Mouse (Mus musculus): ENCODE measurements around the gene Srpk2. TPM values are rescaled to one million over a fixed set of nuclear protein-coding genes. Genes with fewer than 3 reads are reported as not detected.
A peak's percentile ranks its signal among the peaks of the same experiment; 100 is the strongest.
"Not testable (repeated sequence)": the region's sequence is repeated elsewhere in the genome, so short reads cannot be mapped to it uniquely, and the experiment has no call there.

The Srpk2 gene
- total RNA-seq, 2 experiments from 2014 or later: 192 to 194 TPM

GRCm38 (mm10) chr5:23568188-23568587 lies 116.2 kb downstream of the Srpk2 start:
- DNase-seq (ENCODE audit: low spot score in 2 of 2): no peak

DNA sequence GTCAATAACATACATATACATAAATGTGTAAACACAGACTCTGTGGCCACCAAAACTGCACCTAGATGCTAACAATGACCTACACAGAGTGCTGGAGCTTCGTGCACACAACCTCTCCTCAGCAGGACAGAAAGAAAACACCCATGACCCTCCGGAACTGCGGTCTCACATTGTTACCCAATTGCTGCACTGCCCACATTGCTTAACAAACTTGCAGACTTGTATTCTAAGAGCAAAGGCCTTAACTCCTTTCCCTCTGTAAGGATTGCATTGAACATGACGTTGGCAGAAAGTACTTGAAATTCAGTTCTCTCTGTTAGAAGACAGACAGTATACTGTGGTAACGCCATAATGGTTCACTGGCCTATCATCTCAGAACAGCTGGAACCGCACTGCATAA lies 118.0 kb downstream of the Srpk2 start:
- DNase-seq (ENCODE audit: low spot score in 2 of 2): no peak

DNA sequence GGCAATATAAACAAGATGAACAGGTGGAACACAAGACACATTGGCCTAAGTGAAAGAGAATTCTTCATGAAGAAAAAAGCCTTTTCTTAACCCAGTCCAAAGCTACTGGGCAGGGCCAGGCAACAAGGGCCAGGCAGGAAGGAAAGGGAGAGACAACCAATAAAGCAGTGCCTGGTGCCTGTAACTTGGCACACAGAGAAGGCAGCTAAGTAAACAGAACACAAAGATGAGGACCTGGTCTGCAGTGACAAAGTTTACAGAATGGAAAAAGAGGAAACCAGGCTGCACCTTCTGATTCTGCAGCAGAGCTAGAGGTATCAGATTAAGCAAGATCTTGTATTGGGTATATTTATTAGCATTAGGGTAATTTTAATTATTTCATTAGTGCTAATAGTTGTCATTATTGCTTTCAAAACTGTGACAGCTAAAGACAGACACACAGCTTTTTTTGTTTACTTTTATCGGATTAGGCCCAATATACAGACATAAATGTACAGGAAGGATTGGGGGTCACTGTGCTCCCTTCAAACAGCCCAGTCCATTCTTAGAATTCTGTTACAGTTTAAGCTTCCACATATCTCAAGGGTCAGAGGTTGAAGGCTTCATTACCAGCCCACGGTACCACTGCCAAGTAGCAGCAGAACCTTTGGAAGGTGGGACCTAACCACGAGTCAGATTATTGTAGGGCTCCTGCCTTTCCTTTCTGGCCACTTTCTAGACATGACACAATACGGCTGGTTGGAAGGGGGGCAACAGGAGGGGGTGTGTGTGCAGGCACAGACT lies 121.9 kb downstream of the Srpk2 start:
- no peak for DNase-seq (ENCODE audit: low spot score in 2 of 2)

DNA sequence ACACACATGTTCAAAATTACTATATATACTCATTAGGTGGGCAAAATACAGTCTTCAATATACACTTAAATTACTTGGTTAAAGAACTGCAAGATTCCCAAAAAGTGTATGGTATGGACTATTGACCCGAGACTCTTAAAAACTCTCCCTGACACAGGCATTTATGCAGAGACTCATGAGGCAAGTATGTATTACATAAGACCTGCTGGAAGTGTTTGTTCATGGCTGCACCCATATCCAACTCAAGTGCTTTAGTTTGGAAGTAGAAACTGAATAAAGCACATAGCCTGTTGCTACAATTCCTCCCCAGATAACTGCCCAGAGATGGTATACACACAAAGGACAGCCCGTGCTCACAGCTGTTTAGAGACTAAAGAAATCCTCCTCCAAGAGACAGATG lies 123.2 kb downstream of the Srpk2 start:
- DNase-seq (ENCODE audit: low spot score in 2 of 2): no peak

- no peak for DNase-seq (ENCODE audit: low spot score in 2 of 2)
These were observed 124.2 kb downstream of the Srpk2 start for GRCm38 (mm10) chr5:23560171-23560570.

- no peak for DNase-seq (ENCODE audit: low spot score in 2 of 2)
These were observed 128.2 kb downstream of the Srpk2 start for GRCm38 (mm10) chr5:23556007-23556770.

GRCm38 (mm10) chr5:23553338-23553737 lies 131.1 kb downstream of the Srpk2 start:
- not testable (repeated sequence) for DNase-seq (ENCODE audit: low spot score in 2 of 2)

DNA sequence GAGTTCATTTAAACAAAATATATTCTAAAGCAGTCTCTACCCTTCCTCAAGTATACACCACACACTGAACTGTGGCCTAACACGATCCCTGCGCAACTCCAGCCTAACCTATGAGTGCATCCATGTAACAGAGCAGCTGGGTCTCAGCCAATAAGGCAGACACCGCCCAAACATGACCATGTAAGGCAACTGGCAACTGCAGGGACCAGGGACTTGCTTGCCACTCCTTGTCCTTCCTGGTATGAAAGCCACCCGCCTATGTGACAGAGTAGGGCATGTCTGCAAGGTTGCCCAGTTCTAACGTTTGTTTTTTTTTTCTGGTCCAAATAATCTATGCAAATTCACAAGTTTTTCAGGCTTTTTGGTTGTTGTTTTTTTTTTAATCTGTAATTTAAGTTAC lies 132.7 kb downstream of the Srpk2 start:
- DNase-seq (ENCODE audit: low spot score in 2 of 2): no peak

DNA sequence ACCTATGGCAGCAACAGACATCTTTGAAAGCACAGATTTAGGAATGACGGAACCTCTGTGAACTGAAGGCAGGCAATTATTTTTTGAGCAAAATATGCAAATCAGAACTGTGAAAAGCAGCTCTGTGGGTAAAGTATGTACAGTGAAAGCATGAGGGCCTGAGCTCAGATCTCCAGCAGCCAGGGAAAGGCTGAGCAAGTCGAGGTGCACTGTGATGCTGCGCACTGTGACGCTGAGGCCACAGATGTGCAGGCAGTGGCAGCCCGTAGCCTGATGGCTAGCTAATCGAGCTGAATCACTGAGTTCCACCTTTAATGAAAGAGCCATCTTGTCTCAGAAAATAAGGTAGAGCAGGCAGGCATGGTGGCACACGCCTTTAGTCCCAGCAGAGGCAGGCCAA lies 148.7 kb downstream of the Srpk2 start:
- DNase-seq (ENCODE audit: low spot score in 2 of 2): no peak

DNA sequence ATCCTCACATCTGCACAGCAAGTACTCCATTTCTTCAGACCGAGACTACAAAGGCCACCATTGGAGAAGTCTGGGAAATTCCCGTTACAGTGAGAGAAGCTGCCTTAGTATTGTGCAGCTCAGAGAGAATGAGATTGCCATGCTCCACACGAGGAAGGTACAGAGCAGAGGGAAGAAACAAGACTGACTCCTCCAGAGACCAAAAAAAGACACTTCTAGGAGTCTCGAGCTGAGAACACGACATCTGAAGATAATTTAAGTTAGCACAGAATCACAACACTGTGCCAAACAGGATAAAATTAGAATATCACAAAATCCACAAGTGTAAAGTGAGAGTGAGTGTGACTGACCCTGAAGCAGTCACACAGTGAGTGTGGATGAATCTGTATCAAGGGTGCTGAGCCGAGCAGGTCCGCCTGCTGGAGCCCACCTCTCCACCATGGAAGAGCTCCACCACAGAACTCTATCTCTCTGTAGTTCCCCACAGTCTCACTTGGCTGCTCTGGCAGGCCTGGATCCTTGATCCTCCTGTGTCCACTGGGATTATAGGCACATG lies 152.8 kb downstream of the Srpk2 start:
- peak in 1 of 2 experiments; percentile 44 for DNase-seq (ENCODE audit: low spot score in 2 of 2)

GRCm38 (mm10) chr5:23531100-23531499 lies 153.3 kb downstream of the Srpk2 start:
- DNase-seq (ENCODE audit: low spot score in 2 of 2): no peak

GRCm38 (mm10) chr5:23524621-23525020 lies 159.8 kb downstream of the Srpk2 start:
- no peak for DNase-seq (ENCODE audit: low spot score in 2 of 2)

DNA sequence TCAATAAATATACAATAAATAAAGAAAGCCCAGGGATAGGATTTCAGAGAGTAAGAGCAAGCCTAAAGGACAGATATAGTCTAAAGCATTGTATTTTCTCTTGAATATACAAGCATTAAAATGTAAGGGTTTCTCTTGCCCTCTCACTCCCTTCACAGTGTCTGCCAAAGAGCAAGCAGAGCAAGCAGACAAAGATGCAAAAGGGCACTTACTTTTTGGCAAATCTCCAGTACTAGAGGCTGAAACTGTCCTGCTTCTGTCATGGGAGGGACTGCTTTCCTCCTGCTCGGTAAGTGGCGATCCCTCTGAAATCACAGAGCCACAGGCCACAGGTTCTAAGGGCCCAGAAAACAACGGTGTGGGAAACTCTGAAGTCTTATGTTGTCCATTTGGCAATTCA lies 160.5 kb downstream of the Srpk2 start:
- DNase-seq (ENCODE audit: low spot score in 2 of 2): no peak

DNA sequence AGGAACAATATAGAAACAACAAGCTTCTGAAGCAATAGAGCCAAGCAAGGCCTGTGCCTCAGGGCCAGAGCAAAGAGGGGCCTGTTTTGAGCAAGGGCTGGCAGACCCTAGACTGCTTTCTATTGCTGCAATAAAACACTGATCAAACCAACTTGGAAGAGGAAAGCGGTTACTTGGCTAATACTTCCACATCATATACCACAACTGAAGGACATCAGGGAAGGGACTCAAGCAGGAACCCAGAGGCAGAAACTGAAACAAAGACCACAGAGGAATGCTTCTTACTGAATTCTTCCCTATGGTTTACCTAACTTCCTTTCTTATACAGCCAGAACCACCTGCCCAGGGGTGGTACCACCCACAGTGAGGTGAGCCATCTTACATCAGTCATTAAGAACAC lies 162.8 kb downstream of the Srpk2 start:
- DNase-seq (ENCODE audit: low spot score in 2 of 2): no peak

DNA sequence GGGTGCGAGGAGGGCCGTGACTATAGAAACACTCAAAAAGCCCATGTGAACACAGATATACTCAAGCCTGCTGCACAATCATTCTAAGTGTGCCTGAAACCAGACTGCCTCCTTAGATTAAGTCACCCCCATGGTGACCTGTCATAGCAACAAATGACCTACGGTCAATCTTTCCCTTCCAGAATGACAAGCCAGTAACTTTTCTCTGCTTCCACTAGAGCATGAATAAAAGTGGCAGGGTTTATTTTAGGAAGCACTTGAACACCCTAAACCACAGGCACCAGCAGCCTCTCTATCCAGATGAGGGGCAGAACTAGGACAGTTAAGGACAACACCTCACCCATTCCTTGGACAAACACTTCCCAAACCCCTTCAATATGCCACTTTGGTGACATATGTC lies 164.7 kb downstream of the Srpk2 start:
- DNase-seq (ENCODE audit: low spot score in 2 of 2): no peak

GRCm38 (mm10) chr5:23518673-23519072 lies 165.7 kb downstream of the Srpk2 start:
- no peak for DNase-seq (ENCODE audit: low spot score in 2 of 2)

- DNase-seq (ENCODE audit: low spot score in 2 of 2): peak; percentile 61 to 79
These were observed 166.6 kb downstream of the Srpk2 start for GRCm38 (mm10) chr5:23517839-23518238.

DNA sequence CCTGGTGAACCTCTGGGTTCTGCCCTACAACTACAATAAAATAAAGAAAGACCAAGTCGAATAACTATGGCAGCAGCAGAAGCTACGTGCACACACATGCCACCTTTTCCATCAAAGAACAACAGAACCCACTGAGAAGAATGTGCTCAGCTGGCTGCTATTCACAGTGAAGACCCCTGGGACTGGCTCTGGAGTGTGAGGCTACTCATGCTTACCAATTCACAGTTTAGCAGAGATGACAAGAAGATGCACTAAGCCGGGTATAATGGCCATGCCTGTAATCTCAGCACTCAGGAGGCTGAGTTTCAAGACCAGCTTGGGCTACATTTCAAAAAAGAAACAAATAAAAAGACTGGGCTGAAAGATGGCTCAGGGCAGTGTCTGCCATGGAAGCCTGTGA lies 167.5 kb downstream of the Srpk2 start:
- no peak for DNase-seq (ENCODE audit: low spot score in 2 of 2)

DNA sequence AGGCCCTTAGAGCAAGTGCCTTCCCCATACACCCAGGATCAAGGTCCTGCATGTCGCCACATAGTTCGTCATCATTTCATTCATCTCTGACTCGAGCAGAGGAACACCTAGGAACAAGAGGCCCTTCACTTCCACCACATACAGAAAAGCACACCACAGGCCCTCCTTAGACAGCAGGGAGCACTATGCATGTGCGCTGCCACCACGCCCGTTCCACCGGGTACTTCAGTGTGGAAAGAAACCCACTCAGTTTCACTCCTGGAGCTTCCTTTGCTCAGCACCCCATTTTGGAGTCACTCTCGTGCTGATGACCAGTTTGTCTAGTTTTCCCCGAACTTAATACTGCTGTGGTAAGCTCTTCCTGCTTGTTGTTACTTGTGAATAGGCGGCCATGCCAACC lies 169.4 kb downstream of the Srpk2 start:
- DNase-seq (ENCODE audit: low spot score in 2 of 2): no peak

DNA sequence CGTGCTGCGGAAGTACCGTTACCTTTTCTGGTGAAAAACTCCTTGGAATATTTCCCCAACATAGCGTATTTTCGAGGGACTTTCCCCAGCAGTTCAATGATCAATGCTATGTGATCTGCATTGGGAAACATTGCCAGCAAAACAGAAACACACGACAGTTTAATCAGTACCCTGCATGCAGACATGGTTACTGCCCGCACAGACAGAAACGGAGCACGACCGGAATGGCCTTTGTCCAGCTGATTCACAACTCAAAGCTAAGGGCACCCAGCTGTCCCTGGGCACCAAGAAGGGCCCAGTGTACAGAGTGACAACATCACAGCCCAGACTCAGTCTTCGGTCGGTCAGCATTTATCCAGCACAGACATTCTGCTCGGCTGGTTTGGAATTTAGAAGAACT lies 170.9 kb downstream of the Srpk2 start:
- DNase-seq (ENCODE audit: low spot score in 2 of 2): no peak

DNA sequence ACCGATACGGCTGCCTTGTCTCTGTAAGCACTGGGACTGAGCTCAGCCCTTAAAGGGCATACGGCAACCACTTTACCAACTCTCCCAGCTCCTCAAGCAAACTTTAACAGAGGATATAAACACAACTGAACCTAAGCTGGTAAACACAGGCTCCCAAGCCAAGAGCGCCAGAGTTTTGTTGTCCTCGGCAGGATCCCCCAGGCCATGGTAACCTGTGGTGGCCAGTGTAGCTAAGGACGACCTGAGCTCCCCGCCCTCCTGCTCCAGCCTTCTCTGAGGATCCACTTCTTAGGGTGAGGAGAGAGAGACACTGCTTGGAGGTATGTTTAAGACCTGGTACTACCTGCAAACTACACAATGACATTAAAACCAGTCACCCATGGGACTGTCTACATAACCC lies 171.9 kb downstream of the Srpk2 start:
- DNase-seq (ENCODE audit: low spot score in 2 of 2): no peak

- DNase-seq (ENCODE audit: low spot score in 2 of 2): no peak
These were observed 173.0 kb downstream of the Srpk2 start for GRCm38 (mm10) chr5:23511456-23511855.

All from left cerebral cortex, adult 18-20 months (tissue).